Mouse (Mus musculus) kidney, adult 2 months (tissue): ENCODE data around the gene Anxa6.

Source experiments
- CTCF ChIP-seq: fragments of 200-500 bp; conservative IDR thresholded peaks from 2 replicates; pipeline ENCODE4 v1.5.1; 2011; ENCODE audit warnings: low read depth, mild to moderate bottlenecking, control low read depth, low read length, moderate library complexity, mixed read lengths; ENCODE audit not compliant: insufficient read depth, insufficient read length
- POLR2A ChIP-seq: fragments of 200-500 bp; IDR thresholded peaks from one replicate; pipeline ENCODE4 v1.6.1; 2011; ENCODE audit warnings: low read depth, low read length, control low read depth

GRCm38 (mm10) chr11:54965234-54965633 is 68.0 kb downstream of the Anxa6 start:
- no peak for TF ChIP-seq POLR2A
- TF ChIP-seq CTCF: no peak
